Mouse (Mus musculus) lung, postnatal 10 days (tissue): ENCODE results near the gene Ugt1a8.
A peak's percentile ranks its signal among the peaks of the same experiment; 100 is the strongest.

ENCODE experiments used
- DNase-seq: peaks from one replicate; pipeline ENCODE4 v3.0.0; 2021

The Ugt1a8 gene

DNA sequence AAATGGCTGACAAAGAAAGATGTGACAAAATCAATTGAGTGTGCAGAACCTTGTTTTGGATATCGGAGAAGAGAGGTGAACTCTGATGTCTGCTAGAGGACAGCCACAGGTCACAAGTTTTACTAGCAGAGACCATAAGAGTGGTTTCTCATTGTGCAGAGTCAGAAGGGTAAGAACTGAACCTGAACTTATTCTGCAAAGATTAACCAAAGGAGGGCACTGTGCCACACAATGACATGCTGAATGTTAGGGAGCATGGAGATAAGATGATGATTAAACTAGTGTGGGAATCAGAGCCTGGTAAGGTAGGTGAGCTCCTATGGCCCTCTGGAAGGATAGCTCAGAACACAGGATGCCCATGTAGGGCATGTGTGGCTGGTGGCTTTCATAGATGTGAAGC lies 108.1 kb downstream of the Ugt1a8 start:
- no peak for DNase-seq

DNA sequence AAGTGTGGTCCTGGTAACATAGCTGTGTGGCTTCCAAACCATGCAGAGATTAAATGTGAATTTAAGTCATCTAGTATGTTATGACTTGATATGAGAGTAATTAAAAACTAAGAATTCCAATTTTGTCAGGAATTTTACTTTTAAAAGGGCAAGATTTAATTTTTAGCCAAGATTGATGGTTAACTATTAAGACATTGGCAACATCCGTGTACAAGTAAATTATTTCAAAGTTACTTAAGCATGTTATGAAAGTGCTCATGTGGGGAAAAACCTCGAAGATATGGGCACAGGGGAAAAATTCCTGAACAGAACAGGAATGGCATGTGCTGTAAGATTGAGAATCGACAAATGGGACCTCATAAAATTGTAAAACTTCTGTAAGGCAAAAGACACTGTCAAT lies 109.8 kb downstream of the Ugt1a8 start:
- no peak for DNase-seq

DNA sequence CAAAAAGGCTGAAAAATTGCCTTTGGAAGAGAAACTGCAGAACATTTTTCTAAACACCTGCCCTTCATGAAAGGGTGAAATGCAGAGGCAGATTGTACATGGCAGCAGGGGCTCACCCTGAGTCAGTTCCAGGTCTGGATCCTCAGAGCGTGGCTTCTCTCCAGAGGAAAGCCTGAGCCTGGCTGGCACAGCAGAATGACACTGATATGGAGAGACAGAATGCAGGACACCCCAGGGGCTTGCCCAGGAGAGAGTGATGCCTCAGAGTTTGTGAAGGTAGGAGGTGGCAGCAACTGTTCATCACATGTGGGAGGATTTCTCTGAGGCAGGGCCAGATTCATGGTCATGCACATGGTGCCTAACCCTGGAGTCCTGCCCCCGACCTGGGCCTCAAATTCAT lies 112.4 kb downstream of the Ugt1a8 start:
- DNase-seq, result no peak

DNA sequence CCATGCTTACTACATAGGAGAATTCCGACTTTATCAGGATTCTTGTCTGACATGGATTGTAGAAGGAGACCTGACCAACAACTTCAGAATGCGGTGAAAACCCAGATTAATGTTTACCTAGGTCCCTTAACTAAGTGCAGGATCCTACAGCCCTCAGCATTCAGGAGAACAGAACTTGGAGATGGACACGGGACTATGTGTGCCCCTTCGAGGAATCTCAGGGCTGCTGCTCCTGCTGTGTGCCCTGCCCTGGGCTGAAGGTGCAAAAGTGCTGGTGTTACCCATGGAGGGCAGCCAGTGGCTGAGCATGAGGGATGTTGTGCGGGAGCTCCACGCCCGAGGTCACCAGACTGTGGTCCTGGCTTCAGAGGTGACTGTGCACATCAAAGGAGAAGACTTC lies 112.8 kb downstream of the Ugt1a8 start, which contains the start of gene Ugt1a2:
TSS of gene Ugt1a2 (plus strand) at position 146 of the 400 bp plus-strand sequence.
- DNase-seq, result no peak

DNA sequence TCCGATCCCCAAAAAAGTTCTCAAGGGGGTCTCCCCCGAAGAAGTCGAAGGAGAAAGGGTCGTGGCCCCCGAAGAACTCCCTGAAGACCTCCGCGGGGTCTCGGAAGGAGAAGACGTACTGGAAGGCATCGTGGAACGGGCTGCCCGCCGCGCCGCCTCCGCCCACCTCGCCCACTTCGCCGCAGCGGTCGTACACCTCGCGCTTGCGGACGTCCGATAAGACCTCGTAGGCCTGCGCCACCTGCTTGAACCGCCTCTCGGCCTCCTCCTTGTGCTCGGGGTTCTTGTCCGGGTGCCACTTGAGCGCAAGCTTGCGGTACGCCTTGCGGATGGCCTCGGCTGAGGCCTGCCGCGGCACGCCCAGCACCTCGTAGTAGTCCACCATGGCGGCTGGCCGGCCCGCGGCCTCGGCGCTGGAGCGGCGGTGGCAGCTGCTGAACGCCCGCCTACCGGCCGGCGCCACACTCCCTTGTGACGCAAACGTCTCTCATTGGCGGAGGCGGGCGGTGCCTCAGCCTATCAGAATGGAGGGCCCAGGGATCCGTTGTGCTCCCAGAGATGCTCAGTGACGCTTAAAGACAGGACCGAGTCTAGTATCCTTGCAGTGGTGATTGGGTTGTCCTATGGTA lies 117.8 kb downstream of the Ugt1a8 start, which contains the start of gene Dnajb3:
TSS of gene Dnajb3 (minus strand) at position 489 of the 629 bp plus-strand sequence.
- DNase-seq, result peak; percentile 79

DNA sequence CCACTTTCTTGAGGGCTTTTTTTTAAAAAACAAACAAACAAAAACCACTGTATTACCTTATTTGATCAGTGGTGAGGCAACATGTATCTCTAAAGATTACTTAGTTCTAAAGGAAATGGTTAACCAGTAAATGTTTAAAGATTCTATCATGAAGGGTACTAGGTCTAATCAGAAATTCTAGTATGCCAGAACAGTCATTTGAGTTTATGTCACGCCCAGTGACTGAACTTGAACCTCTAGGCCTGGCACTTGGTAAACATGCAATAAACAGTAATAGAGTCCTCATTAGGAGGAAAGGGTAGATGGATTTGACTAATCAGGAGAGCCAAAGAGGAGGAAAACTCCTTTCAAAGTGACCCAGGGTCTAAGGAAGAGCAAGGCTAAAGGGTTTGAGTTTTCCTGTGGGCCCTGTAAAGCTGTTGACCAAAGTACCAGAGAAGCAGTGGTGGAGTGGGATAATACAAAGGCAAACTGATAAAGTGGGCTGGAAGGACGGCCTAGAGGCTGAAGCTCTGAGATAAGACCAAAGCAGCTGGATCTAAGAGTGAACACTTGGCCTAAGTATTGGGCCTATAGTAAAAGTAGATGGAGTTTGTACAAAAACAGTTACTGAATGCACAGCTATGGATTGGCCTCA lies 119.3 kb downstream of the Ugt1a8 start:
- no peak for DNase-seq

DNA sequence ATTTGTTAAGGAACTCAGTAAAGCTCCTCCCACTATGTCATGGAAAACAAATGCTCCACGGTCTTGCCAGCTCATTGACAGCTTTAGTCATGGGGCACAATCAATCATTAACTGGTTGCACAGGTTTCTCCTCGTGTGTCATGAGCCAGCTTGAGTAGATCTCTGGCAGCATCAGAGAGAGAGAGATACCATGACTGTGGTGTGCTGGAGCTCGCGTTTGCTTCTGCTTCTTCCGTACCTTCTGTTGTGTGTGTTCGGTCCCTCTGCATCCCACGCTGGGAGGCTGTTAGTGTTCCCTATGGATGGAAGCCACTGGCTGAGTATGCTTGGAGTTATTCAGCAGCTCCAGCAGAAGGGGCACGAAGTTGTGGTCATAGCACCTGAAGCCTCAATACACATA lies 124.2 kb downstream of the Ugt1a8 start, which contains the start of gene Ugt1a1:
TSS of gene Ugt1a1 (plus strand) at position 148 of the 400 bp plus-strand sequence.
- DNase-seq, result peak; percentile 12

DNA sequence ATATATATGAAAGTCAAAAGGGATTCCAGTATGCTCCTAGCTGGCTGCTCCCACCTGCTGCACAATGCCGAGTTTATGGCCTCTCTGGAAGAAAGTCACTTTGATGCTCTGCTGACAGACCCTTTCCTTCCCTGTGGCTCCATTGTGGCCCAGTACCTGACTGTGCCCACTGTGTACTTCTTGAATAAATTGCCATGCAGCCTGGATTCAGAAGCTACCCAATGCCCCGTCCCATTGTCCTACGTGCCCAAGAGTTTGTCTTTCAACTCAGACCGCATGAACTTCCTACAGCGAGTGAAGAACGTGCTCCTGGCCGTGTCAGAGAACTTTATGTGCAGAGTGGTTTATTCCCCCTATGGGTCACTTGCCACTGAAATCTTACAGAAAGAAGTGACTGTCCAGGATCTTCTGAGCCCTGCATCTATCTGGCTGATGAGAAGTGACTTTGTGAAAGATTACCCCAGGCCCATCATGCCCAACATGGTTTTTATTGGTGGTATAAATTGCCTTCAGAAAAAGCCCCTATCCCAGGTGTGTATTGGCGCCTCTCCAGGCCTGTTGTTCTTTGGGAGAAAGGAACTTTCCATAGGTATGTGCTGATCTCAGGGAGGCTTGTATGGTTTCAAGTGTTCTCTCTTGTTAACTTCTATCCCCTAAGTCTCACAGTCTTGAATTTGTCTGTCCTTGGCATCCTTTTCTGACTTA lies 124.9 kb downstream of the Ugt1a8 start:
- DNase-seq, result peak; percentile 19

DNA sequence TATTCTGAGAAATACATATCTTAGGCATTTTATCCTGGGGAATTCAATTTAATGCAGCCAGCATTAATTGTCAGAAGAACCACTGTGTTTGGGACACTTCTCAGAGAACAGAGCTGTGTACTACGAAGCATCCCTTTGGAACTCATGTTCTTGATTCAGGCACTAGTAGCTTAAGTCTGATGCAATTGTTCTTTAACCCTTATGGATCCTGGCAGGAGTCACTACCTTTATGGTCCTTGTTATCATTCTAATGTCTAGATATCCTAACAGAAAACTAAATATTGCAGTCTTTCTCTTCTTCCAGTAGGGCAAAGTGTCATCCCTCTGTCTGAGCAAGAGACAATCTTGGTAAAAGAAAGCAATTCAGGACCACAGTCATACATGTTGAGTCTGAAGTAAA lies 125.4 kb downstream of the Ugt1a8 start:
- no peak for DNase-seq

DNA sequence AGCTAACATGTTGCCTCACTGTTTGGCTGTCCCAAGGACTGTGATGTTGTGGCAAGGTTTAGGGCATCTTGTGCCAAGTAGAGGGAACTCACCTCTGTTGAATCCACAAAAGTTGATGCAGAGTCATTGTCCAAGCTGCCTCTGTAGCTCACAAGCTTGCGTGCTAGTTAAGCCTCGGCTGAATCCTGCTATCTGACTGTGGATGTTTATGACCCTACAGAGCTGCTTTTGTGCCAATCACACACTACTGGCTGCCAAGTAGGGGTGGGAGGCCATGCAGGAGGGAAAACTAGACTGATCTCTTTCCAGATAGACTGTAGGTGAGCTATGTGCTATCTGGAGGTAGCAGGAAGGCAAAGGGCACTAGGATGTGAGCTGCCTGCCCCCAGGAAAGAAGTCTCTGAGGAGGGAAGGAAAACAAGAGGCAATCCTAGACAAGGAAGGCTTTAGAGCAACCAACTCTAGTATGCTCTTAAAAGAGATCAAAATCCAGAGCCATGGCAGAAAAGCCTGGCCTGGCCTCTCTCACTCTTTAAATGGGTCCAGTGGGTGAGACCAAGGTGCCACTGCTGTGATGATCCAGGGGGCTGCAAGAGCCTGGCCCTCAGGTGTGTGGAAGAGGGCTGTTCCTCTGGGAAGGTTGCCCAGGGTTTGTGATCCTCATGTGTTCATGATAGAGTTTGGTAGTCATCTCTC lies 126.3 kb downstream of the Ugt1a8 start:
- DNase-seq, result peak; percentile 30

DNA sequence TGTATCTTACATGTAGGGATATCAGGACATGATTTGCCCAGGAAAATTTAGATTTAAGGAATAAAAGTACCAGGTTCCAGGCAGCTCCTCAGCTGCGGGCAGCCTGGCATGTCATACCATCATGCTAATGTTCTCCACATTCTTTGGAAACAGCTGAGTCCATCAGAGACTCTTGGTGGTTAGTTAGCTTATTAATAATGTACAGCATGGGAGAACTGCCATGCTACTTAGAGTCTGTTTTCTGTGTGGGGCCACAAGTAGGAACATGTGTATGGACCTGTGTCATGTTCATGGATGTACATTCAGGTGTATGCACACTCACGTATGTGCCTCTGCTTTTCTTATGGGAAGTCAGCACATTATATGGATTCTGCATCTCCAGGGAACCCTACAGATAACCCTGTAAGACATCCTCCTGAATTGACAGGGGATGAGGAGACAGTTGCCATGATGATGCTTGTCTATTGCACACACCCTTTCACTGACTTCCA lies 126.9 kb downstream of the Ugt1a8 start:
- no peak for DNase-seq

DNA sequence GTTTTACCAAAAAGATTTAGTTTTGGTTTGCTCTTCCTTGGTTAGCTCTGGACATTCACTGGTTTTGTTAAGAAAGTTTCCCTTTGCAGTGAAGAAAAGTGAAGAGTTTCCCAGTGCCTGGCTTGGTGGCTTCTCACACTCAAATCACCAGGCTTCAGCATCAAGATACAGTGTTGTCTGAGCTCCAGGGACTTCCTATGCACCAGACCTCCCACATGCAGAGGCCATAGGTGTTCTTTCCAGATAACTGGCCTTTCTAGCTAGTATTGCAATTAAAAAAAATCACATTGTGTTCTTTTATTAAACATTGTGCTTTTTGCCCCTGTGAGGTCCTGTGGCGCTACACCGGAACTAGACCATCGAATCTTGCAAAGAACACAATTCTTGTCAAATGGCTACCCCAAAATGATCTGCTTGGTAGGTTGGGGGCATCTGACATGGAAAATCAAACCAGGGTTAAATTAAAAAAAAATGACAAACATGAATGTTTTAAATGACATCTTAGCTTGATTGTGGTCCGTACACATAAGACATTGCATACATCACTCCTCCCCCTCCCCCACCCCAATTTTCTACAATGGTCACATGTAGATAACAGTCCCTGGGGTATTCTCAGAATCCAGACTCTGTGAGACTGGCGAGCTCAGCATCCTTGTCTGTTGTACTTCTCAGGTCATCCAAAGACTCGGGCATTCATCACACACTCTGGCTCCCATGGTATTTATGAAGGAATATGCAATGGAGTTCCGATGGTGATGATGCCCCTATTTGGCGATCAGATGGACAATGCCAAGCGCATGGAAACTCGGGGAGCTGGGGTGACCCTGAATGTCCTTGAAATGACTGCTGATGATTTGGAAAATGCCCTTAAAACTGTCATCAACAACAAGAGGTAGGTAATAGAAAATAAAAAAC lies 128.1 kb downstream of the Ugt1a8 start:
- DNase-seq, result no peak

DNA sequence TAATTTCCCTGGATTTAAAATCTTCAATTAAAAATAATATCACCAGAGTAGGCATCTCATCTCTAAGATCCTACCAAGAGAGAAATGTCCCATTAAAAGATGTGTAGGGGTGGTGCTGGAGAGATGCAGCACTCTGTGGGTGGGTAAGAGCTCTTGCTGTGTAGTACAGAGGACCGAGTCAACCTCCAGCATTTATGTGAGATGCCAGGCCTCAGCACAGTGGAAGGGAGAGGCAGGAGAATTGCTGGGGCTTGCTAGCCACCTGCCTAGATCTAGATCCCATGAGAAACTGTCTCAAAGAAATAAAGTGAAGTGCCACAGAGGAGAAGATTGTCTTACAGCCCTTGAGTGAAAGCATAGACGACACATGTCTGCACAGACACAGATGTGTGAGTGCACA lies 128.9 kb downstream of the Ugt1a8 start:
- no peak for DNase-seq

DNA sequence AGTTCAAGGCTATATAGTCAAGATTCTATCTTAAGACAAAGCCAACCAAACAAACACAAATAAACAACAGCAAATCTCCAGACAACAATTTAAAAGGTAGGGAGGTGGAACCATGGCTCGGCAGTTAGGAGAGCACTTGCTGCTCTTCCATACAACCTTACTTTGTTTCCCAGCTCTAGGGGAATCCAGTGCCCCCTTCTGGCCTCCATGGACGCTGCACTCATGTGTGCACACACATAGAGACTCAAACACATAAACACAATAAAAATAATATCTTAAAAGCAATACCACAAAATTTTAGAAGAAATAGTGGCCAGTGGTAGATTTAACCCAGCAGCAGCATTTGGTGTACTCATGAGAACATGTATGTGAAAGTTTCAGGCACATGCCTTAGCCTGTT lies 129.5 kb downstream of the Ugt1a8 start:
- DNase-seq, result peak; percentile 9

DNA sequence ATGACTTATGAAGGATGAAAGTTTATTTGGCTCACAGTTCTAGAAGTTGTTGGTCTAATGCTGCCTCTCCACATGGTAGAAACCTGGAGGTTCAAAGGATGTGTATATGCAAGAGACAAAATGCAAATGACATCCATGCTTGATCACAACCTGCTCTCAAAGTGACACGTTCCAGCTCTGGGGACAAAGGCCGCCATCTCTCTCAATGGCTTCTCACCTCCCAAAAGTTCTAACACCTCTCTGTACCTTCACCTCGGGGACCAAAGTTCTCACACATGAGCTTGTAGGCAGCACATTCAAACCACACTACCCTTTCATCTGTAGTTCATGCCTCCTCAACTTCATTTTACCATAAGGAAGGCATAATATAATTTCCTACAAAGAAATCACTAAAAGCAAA lies 130.0 kb downstream of the Ugt1a8 start:
- DNase-seq, result no peak

DNA sequence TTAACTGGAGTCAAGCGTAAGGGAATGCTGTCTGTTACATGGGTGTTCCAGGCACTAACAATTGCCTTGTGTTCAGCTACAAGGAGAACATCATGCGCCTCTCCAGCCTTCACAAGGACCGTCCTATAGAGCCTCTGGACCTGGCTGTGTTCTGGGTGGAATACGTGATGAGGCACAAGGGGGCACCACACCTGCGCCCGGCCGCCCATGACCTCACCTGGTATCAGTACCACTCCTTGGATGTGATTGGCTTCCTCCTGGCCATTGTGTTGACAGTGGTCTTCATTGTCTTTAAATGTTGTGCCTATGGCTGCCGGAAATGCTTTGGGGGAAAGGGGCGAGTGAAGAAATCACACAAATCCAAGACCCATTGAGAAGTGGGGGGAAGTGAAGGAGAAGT lies 130.4 kb downstream of the Ugt1a8 start:
- peak; percentile 9 for DNase-seq

DNA sequence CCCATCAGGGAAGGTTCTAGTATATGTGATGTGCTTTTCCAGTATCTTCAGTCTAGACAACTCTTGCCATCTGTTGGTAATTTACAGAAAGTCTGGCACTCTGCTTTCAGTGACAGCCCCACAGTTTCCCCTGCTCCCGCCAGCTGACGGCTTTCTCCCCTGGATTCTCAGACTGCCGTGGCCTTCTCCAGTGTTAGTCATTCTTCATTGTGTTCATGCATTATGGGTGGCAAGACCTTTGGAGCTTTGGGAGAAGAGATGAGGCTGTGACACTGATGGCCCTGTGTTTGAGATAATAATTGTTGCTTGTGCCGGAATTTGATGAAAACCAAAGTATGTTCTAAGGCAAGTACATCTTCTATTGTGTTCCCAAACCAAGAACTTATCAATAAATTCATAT lies 131.0 kb downstream of the Ugt1a8 start:
- DNase-seq, result no peak

DNA sequence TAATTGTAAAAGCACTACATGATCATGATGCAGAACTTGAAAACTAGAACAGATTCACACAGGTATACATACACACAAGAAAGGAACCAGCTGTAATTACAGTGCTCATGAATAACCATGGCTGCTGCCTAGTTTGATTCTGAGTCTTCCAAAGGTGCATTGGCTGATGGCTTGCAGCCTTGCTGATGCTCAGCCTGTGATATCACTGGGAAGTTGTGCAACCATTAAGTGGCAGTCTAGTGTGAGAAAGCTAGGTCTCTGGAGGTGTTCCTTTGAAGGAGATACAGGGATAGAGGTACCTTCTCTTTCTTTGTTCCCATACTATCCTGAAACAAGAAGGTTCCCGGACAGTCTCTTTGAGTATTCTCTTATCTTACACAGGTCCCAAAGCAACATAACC lies 131.4 kb downstream of the Ugt1a8 start:
- DNase-seq, result no peak

DNA sequence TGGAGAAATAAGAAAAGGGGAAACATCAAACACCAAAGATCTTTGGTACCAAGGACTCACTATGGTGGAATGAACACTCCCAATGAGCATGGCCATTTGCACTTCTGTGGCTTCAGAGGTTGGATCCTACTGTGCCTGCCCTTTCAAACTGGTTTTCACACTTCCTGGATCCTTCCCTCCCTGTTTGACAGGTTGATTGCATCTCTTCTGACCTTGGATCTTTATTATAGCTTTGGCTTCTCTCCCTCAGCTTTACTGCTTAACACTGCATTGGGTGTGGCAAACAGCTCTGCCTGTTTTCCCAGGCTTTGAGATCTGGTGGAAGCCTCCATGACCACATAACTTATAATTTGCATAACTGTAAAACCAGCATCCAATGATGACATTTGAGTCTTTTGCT lies 132.7 kb downstream of the Ugt1a8 start:
- peak; percentile 9 for DNase-seq

DNA sequence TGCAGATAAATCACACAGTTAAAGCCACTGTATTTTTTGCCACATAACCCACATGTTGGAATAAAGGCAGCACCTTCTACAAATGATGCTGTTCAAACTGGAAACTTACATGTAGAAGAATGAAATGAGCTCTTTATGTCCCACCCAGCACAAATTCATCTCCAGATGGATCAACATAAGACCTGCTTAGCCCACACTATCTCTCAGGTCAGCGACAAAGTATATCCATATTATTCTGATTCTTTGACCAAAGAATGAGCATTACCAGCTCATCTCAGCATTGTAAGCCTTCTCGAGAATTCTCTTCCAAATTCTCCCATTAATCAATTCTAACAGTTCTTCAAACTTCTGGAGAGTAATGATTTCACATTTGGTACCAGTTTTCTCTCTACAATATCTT lies 134.6 kb downstream of the Ugt1a8 start:
- no peak for DNase-seq

DNA sequence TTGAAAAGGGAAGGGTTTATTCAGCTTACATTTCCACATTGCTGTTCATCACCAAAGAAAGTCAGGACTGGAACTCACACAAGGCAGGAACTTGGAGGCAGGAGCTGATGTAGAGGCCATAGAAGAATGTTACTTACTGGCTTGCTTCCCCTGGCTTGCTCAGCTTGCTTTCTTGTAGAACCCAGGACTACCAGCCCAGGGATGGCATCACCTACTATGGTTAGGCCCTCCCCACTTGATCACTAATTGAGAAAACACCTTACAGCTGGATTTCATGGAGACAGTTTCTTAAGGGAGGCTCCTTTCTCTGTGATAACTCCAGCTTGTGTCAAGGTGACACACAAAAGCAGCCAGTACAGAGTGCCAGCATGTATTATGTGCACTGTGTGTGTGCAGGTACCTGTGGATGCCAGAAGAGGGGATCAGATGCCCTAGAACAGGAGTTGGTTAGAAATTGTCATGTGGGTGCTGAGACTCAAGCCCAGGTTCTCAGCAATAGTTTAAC lies 135.4 kb downstream of the Ugt1a8 start:
- DNase-seq, result peak; percentile 18

DNA sequence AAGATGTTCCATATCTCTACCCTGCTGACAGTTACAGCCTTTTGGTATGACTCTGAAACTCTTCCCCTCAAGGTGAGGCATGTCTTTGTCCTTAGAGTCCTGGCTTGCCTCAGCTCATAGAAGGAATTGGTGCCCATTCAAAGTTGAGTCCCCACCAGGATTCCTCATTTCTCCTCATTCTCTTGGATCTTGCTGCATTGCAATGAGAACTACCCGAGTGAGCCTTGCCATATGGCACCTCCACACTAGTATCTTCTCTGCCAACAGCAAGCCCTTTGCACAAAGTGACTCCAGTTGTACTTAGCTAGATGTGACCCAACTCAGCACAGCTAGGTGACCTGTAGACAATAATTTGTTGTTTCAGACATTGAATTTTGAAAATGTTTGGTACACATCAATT lies 136.0 kb downstream of the Ugt1a8 start:
- DNase-seq, result peak; percentile 13
